Mouse (Mus musculus) cerebellum, postnatal 4 days (tissue): ENCODE data around the gene Dgcr2.

Source experiments
- DNase-seq, 2 experiments: peaks; one replicate each; pipeline ENCODE4 v3.0.0; 2022; ENCODE audit warnings: low spot score in 2 of 2, mixed read lengths in 1 of 2

Gene Dgcr2

GRCm38 (mm10) chr16:17809125-17809524 lies 89.2 kb downstream of the Dgcr2 start:
- DNase-seq, result peak in 1 of 2 experiments; percentile 26

GRCm38 (mm10) chr16:17807192-17808009 lies 91.0 kb downstream of the Dgcr2 start:
- DNase-seq, result peak; percentile 77 to 81

GRCm38 (mm10) chr16:17806581-17807191 lies 91.7 kb downstream of the Dgcr2 start:
- DNase-seq, result peak in 1 of 2 experiments; percentile 32

GRCm38 (mm10) chr16:17804982-17805381 lies 93.4 kb downstream of the Dgcr2 start:
- DNase-seq, result no peak

- no peak for DNase-seq
These were observed 93.9 kb downstream of the Dgcr2 start for GRCm38 (mm10) chr16:17804449-17804912.

GRCm38 (mm10) chr16:17803675-17804448 lies 94.5 kb downstream of the Dgcr2 start:
- DNase-seq, result no peak

GRCm38 (mm10) chr16:17802839-17803674 lies 95.3 kb downstream of the Dgcr2 start:
- DNase-seq, result peak in 1 of 2 experiments; percentile 34

GRCm38 (mm10) chr16:17802456-17802838 lies 95.9 kb downstream of the Dgcr2 start:
- no peak for DNase-seq

- no peak for DNase-seq
These were observed 96.4 kb downstream of the Dgcr2 start for GRCm38 (mm10) chr16:17801777-17802455.

- no peak for DNase-seq
These were observed 98.8 kb downstream of the Dgcr2 start for GRCm38 (mm10) chr16:17799584-17799983.

- no peak for DNase-seq
These were observed 99.8 kb downstream of the Dgcr2 start for GRCm38 (mm10) chr16:17798321-17799180.

GRCm38 (mm10) chr16:17797812-17798311 lies 100.5 kb downstream of the Dgcr2 start:
- DNase-seq, result peak in 1 of 2 experiments; percentile 15

GRCm38 (mm10) chr16:17796971-17797811 lies 101.2 kb downstream of the Dgcr2 start, which contains the start of gene Scarf2:
Scarf2 (plus strand) TSS chr16:17797282.
- peak in 1 of 2 experiments; percentile 16 for DNase-seq

GRCm38 (mm10) chr16:17796519-17796918 lies 101.8 kb downstream of the Dgcr2 start:
- DNase-seq, result no peak

GRCm38 (mm10) chr16:17795643-17796042 lies 102.7 kb downstream of the Dgcr2 start:
- no peak for DNase-seq

GRCm38 (mm10) chr16:17794047-17794446 lies 104.3 kb downstream of the Dgcr2 start:
- DNase-seq, result no peak

GRCm38 (mm10) chr16:17792728-17793127 lies 105.6 kb downstream of the Dgcr2 start:
- DNase-seq, result no peak
